Mouse (Mus musculus): ENCODE data around the gene Coro7.

DNA sequence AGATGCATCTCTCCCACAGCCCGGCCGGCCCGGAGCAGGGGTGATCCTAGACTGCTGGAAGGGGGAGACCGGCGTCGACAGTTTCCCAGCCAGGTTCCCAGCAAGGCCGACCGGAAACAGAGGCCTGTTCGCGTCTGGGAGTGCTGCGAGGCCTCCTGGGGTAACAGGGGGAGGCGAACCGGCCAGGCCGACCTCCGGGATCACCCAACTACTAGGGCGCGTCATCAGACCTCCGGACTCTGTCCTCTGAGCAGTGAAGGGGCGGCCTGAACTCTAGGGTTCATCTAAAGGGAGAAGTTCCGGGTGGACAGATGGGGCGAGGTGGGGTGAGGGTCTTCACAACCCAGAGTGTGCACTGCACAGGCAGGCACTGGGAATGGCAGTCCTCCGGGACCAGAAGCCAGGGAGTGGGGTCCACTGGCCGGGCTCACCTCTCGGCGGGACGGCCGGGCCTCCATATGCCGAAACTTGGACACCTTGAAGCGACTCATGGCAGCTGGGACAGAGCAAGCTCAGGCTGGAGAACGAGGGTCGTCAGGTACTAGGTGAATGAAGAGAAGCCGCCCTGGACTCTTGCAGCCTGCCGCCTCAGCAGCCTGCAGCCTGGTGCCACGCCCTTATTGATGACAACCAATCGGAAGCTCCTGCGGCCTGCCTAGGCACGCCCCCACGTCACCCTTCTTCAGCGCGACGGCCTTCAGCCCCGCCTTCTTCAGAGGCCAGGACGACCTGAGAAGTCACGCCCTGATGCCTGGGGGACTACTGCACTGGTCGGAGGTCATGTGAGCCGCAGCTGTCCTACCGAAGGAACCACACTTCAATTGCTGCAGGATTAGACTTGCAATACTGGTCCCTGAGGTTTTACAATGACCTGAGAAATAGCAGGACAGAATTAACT lies at the start of gene Coro7:
- TF ChIP-seq CTCF (IDR thresholded peaks at IDR 0.05; ENCODE audit: low read depth), result no peak
- no peak for TF ChIP-seq EP300 (IDR thresholded peaks at IDR 0.05; ENCODE audit: low read depth)
